In genomic region chr1:34006828-34007361, GRCm38 (mm10) we compare ENCODE assay signal across 8 mouse cellular contexts.
DNase-seq lines count a peak whose midpoint lies in the region; ATAC-seq and TF ChIP-seq lines count a peak whose summit lies in the region.

No protein-coding gene starts in this region.

- TF ChIP-seq CTCF in liver, postnatal 0 days (IDR thresholded peaks at IDR 0.05; ENCODE audit: low read depth): no peak

- in situ Hi-C loops in ES-E14 (cut with MboI; ENCODE audit: low sequenced_read_pairs in 2 of 2, unreplicated experiment in 2 of 2): no loop called here

- peak overlapping the region; percentile 66; the same call in 1 of the 2 replicates for H3K4me3 ChIP-seq in heart, embryonic 10.5 days
- H3K4me3 ChIP-seq in ES-E14 (ENCODE audit: insufficient read depth in 1 of 2, low read depth in 1 of 2, low read length in 2 of 2, poor library complexity in 1 of 2, severe bottlenecking in 1 of 2): peak overlapping the region; percentile 66 to 73
- peak overlapping the region; percentile 65 for H3K4me3 ChIP-seq in heart, embryonic 16.5 days (ENCODE audit: low read length)
- H3K4me3 ChIP-seq in liver, postnatal 0 days (ENCODE audit: low read depth, low read length): 0 out of 2 replicates have a peak overlapping the region, but pooled peaks have one; percentile 46

- H3K27me3 ChIP-seq in heart, embryonic 10.5 days (ENCODE audit: insufficient read depth, poor library complexity, severe bottlenecking): no peaks in the 10 kb centered on the region
- no peaks in the 10 kb centered on the region for H3K27me3 ChIP-seq in heart, embryonic 16.5 days (ENCODE audit: control insufficient read depth, insufficient read depth, low read length)
- H3K27me3 ChIP-seq in liver, postnatal 0 days (ENCODE audit: insufficient read depth, low read length): peaks cover 2% of the 10 kb centered on the region; the same call in 1 of the 2 replicates

- 41% methylated on average over 5 of the region's 5 CpGs for WGBS in heart, embryonic 10.5 days
- 74% methylated on average over 5 of the region's 5 CpGs for WGBS in heart, embryonic 16.5 days
- 53% methylated on average over 5 of the region's 5 CpGs for WGBS in liver, postnatal 0 days (ENCODE audit: insufficient replicate concordance)

- no peak for ATAC-seq in heart, embryonic 16.5 days (replicated peaks; ENCODE audit: extremely low read depth, insufficient read depth, low FRiP score)
- no peak for ATAC-seq in liver, postnatal 0 days
- no peak for ATAC-seq in granulocyte monocyte progenitor cell, adult 5-6 weeks (replicated peaks; ENCODE audit: poor library complexity, severe bottlenecking)

- no peaks in the 10 kb centered on the region for H3K36me3 ChIP-seq in heart, embryonic 10.5 days
- no peaks in the 10 kb centered on the region for H3K36me3 ChIP-seq in ES-E14 (ENCODE audit: control insufficient read depth, insufficient read depth, low read length, poor library complexity, severe bottlenecking)
- H3K36me3 ChIP-seq in heart, embryonic 16.5 days (ENCODE audit: control insufficient read depth, insufficient read depth): no peaks in the 10 kb centered on the region
- no peaks in the 10 kb centered on the region for H3K36me3 ChIP-seq in liver, postnatal 0 days (replicated peaks; ENCODE audit: insufficient read depth, low read length)

- H3K27ac ChIP-seq in heart, embryonic 10.5 days: no peak overlapping the region
- peak overlapping the region; percentile 65; the same call in 1 of the 2 replicates for H3K27ac ChIP-seq in ES-E14 (ENCODE audit: insufficient read depth, low read depth, low read length, poor library complexity, severe bottlenecking)
- no peak overlapping the region for H3K27ac ChIP-seq in heart, embryonic 16.5 days (ENCODE audit: low read length)
- peak overlapping the region; percentile 73 for H3K27ac ChIP-seq in liver, postnatal 0 days (ENCODE audit: low read depth)

- H3K9ac ChIP-seq in ES-E14 (ENCODE audit: insufficient read depth, low read depth, low read length, poor library complexity, severe bottlenecking): no peak overlapping the region; the same call in 1 of the 2 replicates
- peak overlapping the region; percentile 25 for H3K9ac ChIP-seq in heart, embryonic 16.5 days (ENCODE audit: low read length)
- no peak overlapping the region for H3K9ac ChIP-seq in liver, postnatal 0 days (replicated peaks)

- no peak for TF ChIP-seq EP300 in liver, postnatal 0 days (IDR thresholded peaks at IDR 0.05; ENCODE audit: low read depth)

- no peak for DNase-seq in heart, embryonic 10.5 days (ENCODE audit: low spot score)
- no peak for DNase-seq in heart, postnatal 36 days
- DNase-seq in ES-E14 (ENCODE audit: low read depth, low spot score): peak; percentile 26
- no peak for DNase-seq in liver, postnatal 0 days
- DNase-seq in natural killer cell, adult 2 months (ENCODE audit: low spot score in 2 of 2): no peak
- DNase-seq in spleen, postnatal 36 days (ENCODE audit: low spot score in 2 of 2): no peak

- H3K4me1 ChIP-seq in heart, embryonic 10.5 days: peaks cover 43% of the 10 kb centered on the region
- H3K4me1 ChIP-seq in ES-E14 (ENCODE audit: control insufficient read depth in 2 of 2, insufficient read depth in 2 of 2, low read length in 2 of 2, poor library complexity in 1 of 2): peaks cover 10 to 14% of the 10 kb centered on the region in 2 experiments
- H3K4me1 ChIP-seq in heart, embryonic 16.5 days (ENCODE audit: control insufficient read depth, insufficient read depth, low read length): peaks cover 15% of the 10 kb centered on the region
- H3K4me1 ChIP-seq in liver, postnatal 0 days (ENCODE audit: insufficient read depth): 0 out of 2 replicates have a peak, but pooled peaks cover 6% of the 10 kb centered on the region

- no peaks in the 10 kb centered on the region for H3K9me3 ChIP-seq in heart, embryonic 10.5 days
- no peaks in the 10 kb centered on the region for H3K9me3 ChIP-seq in ES-E14 (ENCODE audit: control insufficient read depth, insufficient read depth, low read depth, low read length)
- no peaks in the 10 kb centered on the region for H3K9me3 ChIP-seq in heart, embryonic 16.5 days (replicated peaks; ENCODE audit: control insufficient read depth, low read length)
- no peaks in the 10 kb centered on the region for H3K9me3 ChIP-seq in liver, postnatal 0 days (ENCODE audit: low read length)

- intact Hi-C loops in heart, postnatal 36 days (cut with DNase I): loop anchor here (2.0 to 5.0 kb wide), 3 partner anchors 36 to 425 kb away; no protein-coding TSS in a partner anchor

- peak overlapping the region; percentile 98 for H3K4me2 ChIP-seq in heart, embryonic 16.5 days (ENCODE audit: low read depth, low read length)
- peak overlapping the region; percentile 76 for H3K4me2 ChIP-seq in liver, postnatal 0 days (ENCODE audit: low read depth, low read length)

TF ChIP-seq in ES-E14, 5 proteins besides CTCF, POLR2A, EP300 and RAD21:
- 0 out of 2 replicates have a peak, but pooled peaks have one; percentile 18 for TF ChIP-seq CHD2 (IDR thresholded peaks at IDR 0.05; ENCODE audit: low read depth, low read length)
- TF ChIP-seq ZNF384 (IDR thresholded peaks at IDR 0.05; ENCODE audit: low read depth, low read length): peak; percentile 88
- no peak for TF ChIP-seq ZC3H11A (IDR thresholded peaks at IDR 0.05; ENCODE audit: borderline replicate concordance, low read depth, low read length)
- no peak for TF ChIP-seq MAFK (IDR thresholded peaks at IDR 0.05; ENCODE audit: insufficient read depth, low read depth, low read length)
- no peak; the same call in 1 of the 2 replicates for TF ChIP-seq HCFC1 (IDR thresholded peaks at IDR 0.05; ENCODE audit: borderline replicate concordance, insufficient read depth, low read length)

Comparison
In these comparisons a context has a peak if more than half of its experiments do, and no peak if none do; other contexts are left out.
1. H3K27ac ChIP-seq: peak in ES-E14 (single experiment) and liver, postnatal 0 days (single experiment); none in heart, embryonic 10.5 days (single experiment) and heart, embryonic 16.5 days (single experiment).
2. Peak in every context shown above with its lines, with median percentiles within 50 percentile points of each other: H3K4me3 ChIP-seq.